Mouse (Mus musculus): ENCODE results near the gene 1700001C19Rik.

1700001C19Rik gene

DNA sequence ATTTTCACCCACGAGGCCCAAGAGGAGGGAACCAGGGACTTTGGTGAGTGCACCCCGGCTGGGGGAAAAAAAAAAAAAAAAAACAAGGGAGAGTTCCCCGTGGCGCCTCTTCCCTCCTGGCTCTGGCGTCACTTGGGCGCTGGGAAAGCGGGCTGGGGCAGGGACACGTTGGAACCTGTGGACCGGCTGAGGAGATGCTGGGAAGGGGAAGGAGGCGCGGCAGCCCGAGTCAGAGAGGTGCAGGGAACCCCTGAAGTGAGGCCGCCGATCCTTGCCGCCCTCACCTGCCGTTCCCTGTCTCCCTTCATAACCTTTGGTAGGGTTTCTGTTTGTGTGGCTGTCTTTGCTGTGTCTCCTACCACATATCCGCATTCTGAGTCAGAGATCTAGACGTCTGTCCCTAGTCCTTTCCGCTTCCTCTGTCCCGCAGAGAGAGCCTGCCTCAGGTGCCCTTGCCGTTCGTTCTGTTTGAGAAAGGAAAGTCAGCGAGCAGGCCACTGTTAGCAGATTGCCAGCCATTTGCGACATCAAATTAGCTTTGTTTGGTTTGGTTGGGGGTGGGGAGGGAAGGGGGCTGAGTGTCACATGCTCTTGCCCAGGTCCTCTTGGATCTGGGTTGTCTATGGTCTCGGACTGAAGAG lies at the start of gene 1700001C19Rik:
TSS of gene 1700001C19Rik (minus strand) at position 470 of the 641 bp plus-strand sequence.
- no peak for DNase-seq (ENCODE audit: low read depth in 1 of 2, low spot score in 2 of 2)

DNA sequence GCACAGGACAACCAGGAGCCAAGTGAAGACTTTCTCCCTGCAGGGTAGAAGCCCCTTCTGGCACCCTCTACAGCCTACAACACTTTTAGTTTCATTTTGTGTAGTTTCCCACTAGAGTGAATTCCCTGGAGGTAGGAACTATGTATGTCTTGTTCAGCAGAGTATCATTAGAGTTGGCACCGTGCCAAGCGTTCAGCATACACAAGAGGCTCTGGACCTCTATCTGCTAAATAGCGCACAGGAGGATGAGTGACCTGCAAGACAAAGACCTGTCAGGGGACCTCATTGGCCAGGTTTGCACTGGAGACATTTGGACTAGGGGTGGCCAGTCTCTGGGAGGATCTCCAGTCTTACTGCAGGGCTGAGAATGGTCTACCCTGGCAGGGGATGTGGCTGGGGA lies 48.6 kb upstream of the 1700001C19Rik start:
- no peak for DNase-seq (ENCODE audit: low read depth in 1 of 2, low spot score in 2 of 2)

DNA sequence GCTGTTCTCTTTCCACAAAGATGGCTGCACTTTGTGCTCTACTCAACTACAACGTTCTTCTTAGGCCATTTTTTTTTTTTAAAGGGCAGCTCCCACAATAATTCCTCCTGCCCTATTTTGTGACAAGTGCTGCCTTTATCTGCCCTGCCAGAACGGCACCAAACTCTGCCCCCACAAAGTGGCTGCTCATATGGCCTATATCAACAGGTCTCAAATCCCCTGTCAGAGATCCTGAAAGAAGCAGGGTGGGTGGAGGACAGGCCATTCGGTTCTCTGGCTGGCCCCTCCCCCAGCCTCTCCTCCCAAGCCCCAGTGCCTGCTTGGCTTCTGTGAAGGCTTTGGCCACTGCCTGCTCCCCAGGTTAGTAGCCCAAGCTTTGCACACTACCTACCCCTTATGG lies 47.8 kb upstream of the 1700001C19Rik start:
- DNase-seq (ENCODE audit: low read depth in 1 of 2, low spot score in 2 of 2), result no peak

DNA sequence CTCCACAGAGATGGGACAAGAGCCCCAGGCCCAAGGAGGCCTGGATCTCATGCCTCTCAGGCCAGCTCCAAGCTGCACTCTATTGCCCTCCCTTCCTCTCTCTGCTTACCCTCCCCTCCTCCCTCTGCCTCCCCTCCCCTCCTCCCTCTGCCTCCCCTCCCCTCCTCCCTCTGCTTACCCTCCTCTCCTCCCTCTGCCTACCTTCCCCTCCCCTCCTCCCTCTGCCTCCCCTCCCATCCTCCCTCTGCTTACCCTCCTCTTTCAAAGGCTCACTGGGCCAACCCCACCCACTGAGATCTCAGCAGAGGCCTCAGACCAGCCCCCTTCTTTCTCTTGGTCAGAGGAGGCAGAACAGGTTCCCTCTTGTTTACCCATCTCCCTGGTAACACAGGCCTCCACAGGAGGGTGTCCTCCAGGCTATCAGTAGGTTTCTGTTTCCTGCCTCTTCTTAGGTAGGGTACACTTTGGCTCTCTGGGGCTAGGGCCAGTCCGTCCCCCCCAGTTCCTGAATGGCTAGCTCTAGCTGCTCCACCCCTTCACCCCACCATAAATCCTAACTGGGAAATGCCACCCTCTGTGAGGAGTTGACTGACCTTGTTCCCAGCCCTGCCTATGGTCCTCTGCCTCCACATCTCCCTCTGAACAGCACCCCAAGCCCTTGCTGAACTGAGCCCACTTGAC lies 47.2 kb upstream of the 1700001C19Rik start:
- no peak for DNase-seq (ENCODE audit: low read depth in 1 of 2, low spot score in 2 of 2)

DNA sequence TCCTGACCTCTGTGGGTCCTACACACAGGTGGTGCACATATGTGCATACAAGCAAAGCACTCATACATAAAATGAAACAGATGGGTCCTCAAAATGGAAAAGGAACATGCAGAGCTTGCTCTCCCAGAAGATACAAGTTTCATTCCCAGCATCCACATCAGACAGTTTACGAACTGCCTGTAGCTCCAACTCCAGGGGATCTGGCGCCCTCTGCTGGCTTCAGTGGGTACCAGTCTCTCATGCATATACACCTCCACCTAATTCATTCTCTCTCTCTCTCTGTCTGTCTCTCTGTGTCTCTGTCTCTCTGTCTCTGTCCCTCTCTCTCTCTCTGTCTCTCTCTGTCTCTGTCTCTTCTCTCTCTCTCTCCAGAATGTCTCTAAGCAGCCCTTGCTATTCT lies 45.2 kb upstream of the 1700001C19Rik start:
- DNase-seq (ENCODE audit: low read depth in 1 of 2, low spot score in 2 of 2), result peak in 1 of 2 experiments; percentile 26

DNA sequence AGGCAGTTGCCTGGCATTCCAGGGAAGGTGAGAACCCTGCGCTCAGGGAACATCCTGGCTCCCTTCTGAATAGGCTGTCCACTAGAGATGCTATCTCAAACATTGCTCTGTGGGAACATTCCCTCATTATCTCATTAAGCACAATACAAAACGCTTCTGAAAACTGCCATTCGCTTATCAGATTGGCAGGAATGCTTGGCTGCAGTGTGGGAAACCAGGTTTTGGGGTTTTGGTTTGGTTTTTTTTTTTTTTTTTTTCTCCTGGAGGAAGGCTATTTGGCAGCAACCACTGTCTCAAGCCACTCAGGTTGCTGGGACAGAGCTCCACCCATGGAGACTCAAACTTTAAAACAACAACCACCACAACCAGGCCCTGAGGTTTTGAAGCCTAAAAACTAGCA lies 42.7 kb upstream of the 1700001C19Rik start:
- DNase-seq (ENCODE audit: low read depth in 1 of 2, low spot score in 2 of 2), result no peak

DNA sequence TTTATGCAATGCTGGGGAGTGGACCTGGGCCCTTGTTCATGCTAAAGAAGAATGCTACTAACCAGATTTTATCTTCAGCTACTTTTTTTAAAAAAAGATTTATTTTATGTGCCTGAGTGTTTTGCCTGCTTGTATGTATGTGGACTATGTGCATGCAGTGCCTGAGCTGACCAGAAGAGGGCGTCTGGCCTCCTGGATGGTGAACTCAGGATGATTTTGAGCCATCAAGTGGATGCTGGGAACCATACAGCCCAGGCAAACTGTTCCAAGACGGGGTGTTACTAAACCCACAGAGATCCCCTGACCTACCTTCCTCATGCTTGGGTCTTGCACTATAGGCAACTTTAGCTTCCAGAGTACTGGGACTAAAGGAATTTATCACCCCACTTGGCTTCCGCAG lies 38.5 kb upstream of the 1700001C19Rik start:
- DNase-seq (ENCODE audit: low read depth in 1 of 2, low spot score in 2 of 2), result no peak

DNA sequence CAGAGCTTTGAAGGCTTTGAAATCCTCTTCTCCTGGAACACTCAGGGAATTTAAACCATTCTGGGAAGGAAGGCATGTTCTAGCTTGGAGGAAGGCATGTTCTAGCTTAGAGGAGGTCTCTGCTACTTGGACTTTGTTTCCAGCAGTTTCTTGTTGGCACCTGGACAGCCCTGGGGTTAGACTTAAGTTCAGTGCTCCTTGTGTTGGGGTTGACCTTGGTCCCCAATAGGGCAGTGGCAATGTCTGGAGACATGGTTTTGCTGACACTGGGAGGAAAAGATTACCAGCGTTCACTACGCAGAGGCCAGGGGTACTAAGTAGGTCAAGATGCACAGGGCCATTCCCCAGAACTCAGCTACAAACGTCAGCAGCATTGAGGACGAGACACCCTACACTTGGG lies 38.0 kb upstream of the 1700001C19Rik start:
- DNase-seq (ENCODE audit: low read depth in 1 of 2, low spot score in 2 of 2), result no peak

DNA sequence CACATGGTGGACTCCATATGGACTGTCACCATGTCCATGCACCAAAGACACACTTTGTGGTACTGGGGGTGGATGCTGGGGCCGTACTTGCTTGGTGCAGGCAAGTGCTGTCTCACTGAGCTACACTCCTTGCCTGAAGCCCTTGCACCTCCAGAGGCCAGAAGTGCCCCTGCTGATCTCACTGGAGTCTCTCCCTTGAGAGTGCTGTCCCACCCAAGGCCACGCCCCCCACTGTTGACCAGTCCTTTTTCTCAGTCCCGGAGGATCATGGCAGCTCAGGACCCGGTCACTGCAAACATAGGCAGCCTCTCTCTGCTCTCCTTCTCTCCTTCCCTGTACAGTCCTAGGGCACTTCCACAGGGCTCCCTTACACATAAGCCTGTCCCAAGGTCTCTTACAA lies 37.1 kb upstream of the 1700001C19Rik start:
- no peak for DNase-seq (ENCODE audit: low read depth in 1 of 2, low spot score in 2 of 2)

DNA sequence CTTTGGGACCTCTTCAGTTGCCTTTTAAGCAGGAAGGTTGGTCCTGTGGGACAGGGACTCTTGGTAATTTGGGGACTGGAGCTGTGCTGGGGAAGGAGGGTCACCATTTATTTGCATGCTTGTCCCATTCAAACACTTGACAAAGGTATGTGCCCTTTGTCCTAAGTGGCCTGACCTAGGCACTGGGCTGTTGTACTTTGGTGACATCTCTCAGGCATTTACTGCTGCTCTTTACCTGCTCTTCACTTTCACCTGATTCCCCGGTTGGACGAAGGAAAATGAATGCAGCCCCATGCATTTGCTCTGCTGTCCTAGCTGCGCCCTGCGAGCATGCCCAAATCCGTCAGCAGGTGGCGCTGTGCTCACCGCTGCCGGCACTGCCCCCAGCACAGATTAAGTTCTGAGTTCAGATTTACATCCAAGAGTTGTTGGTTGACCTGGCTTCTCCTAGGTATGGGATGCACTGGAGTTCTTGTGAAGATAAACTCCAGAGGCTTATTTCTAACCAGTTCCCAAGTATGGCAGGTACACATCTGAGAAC lies 36.3 kb upstream of the 1700001C19Rik start:
- peak in 1 of 2 experiments; percentile 32 for DNase-seq (ENCODE audit: low read depth in 1 of 2, low spot score in 2 of 2)

DNA sequence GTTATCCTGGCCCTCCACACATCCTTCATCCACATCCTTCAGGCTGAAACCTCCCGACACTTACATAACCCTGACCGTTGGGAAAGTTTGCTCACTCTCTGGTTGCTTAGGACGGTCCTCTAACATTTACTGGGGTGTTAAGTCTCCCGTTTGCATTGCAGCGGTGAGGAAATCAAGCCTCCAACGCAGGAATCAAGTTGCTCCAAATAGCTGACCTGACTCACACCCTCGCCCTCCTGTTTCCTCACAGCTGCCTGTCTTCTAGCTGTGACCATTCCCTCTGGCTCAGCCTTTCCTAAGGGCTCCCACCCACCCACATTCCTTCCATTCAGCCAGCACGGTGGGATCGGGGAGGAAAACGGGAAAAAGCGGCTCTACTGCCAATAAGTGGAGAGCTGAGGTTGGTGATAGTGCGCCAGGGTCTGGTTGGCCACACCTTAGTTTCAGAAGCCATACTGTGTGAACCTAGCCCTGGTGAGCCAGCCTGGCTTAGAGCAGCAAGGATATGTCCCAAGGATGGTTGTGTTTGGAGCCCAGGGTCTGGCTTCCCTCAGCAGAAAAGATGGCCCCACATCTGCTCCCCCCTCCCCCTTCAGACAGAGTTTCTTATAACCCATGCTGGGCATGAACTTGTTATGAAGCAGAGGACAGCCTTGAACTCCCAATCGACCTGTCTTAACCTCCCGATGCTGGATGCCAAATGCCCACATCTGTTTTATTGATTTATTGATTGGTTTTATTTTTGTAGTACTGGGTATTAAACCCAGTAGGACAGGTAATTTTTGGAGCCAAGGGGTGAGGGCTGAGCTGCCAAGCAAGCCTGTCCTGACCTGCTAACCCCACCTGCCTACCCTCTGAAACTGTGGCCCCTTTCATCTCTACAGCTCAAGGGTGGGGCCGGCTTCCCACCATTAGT lies 35.5 kb upstream of the 1700001C19Rik start:
- DNase-seq (ENCODE audit: low read depth in 1 of 2, low spot score in 2 of 2), result no peak

DNA sequence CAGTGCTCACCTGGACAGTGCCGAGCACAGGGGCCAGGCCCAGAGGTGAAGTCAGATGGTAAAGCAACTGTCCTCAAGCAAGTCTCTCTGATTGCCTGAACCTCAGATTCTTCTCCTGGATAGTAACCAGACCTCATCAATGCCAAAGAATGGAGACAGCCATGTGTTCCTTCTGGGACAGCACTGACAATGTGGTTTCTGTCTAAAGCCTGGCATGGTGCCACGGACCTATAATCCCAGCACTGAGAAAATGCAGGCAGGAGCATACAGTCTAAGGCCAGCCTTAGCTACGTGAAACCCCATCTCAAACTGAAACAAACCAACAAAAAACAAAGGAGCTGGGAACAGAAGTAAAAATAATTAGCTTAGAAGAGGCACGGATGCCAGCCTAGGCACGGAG lies 33.5 kb upstream of the 1700001C19Rik start:
- DNase-seq (ENCODE audit: low read depth in 1 of 2, low spot score in 2 of 2), result no peak

DNA sequence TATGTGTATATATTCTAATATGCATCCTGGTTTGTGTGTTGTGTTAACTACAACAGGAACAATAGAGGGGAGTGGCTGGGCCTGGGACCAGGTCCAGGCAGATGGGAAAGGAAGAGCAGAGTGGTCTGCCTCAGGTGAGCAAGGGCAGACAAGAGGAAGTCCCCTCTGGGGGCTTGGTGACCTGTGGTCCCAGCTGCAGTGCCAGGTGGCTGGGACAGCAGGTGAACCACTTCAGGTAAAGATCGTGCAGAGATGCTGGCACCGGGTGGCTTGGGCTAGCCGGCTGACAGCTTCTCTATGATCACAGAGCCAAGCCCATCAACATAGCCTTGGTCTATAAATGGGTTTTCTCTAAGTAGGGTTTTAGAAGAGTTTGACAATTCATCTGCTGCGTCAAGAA lies 32.9 kb upstream of the 1700001C19Rik start:
- DNase-seq (ENCODE audit: low read depth in 1 of 2, low spot score in 2 of 2), result no peak

DNA sequence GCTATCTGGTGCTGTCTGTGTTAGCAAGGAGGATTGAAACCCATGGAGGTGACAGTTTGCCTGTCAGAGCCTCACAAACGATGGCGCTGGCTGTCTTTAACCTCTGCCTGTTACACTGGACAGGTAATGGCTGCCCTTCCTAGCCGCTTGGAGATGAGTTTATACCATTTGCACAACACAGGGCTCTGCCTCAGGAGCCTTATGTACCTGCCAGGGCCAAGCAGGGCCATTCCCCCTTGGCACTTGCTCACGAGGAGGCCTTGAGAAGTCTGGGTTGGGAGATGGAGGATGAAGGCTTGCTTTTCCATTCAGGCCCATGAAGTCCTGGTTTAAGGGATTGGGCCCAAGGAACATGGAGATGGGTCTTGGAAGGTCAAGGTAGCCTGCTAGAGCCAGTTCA lies 32.5 kb upstream of the 1700001C19Rik start:
- DNase-seq (ENCODE audit: low read depth in 1 of 2, low spot score in 2 of 2), result no peak

DNA sequence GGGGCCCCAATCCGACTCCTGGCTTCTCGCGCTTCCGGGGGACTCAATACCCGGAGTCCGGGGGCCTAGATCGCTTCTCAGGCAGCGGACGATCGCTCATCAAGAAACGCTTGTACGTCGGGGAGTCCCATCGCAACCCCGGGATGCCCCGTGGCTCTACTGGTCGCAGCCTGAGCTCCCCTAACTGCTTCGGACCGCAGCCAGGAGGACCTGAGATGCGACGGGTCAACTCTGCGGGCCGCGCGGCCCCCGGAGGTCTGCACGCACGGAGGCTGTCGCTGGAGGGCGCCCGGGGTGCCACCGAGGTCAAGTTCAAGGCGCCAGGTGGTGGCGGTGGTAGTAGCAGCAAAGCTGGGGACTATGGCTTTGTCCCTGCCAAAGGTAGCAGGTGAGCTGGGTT lies 31.3 kb upstream of the 1700001C19Rik start:
- DNase-seq (ENCODE audit: low read depth in 1 of 2, low spot score in 2 of 2), result no peak

DNA sequence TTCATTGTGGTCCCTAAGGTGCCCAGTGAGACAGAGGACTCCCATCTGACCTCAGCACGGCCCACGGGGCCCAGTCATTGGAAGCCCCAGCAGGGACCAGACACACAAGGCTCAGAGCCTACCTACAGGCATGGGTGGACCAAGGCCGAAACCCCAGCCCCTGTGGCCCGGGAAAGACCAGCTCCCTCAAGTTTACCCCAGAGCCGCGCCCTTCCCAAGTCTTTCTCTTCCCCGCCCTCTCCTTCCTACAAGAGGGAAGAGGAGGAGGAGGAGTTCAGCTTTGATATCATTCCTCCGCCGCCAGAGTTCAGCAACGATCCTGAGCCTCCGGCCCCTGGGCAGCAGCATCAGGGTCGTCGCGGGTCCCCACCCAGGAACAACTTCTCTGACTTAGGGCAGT lies 30.9 kb upstream of the 1700001C19Rik start:
- DNase-seq (ENCODE audit: low read depth in 1 of 2, low spot score in 2 of 2), result no peak

DNA sequence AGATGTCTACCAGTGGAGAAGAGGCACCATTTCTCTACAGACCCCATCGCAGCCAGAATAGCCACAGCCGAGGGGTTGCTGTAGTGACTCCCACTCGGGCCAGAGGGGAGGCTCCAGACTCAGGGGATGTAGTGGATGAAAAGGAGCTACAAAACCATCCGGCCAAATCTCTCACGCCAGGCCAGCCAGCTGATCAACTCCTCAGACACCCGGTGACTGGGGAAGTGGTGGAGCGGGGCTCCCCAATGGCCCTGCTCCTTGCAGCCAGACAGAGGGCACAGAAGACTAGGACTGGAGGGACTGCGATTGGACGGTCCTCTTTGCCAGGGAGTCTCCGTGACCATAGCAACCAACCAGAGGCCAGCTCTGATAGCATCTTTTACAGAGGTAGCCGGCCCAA lies 30.5 kb upstream of the 1700001C19Rik start:
- DNase-seq (ENCODE audit: low read depth in 1 of 2, low spot score in 2 of 2), result no peak

DNA sequence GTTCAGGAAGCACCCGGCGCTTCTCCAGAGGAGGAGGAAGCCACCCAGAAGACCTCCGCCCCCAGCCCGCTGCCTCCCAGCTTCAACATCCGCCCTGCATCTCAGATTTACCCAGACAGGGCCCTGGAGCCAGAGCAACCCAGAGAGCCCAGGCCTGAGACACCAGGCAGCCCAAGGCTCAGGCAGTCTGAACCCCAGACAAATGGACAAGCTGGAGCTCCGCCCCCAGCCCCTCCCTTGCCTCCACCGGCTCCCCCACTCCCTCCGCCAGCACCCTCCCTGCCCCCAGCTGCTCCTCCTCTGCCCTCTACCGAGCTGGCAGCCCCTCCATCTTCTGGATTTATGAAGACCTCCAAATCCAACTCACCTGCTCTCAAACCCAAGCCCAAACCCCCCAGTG lies 29.1 kb upstream of the 1700001C19Rik start:
- no peak for DNase-seq (ENCODE audit: low read depth in 1 of 2, low spot score in 2 of 2)

DNA sequence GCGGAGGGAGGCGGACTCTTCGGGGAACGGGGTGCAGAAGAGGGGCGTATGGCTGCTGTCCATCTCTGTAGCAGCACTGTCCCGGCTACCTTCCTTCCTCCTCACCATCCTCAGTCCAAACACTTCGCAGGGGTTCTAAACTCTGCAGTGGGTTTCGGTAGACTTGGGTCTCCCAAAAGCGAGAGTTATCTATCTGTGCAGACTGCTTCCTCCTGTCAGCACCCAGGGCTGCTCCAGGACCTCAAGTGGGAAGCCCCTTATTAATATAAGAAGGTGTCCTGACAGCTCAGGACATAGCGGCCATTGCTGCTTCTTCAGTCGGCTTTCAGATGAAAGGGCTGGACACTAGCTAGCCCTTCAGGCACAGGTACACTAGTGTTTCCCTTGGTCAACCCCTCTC lies 27.8 kb upstream of the 1700001C19Rik start:
- DNase-seq (ENCODE audit: low read depth in 1 of 2, low spot score in 2 of 2), result no peak

DNA sequence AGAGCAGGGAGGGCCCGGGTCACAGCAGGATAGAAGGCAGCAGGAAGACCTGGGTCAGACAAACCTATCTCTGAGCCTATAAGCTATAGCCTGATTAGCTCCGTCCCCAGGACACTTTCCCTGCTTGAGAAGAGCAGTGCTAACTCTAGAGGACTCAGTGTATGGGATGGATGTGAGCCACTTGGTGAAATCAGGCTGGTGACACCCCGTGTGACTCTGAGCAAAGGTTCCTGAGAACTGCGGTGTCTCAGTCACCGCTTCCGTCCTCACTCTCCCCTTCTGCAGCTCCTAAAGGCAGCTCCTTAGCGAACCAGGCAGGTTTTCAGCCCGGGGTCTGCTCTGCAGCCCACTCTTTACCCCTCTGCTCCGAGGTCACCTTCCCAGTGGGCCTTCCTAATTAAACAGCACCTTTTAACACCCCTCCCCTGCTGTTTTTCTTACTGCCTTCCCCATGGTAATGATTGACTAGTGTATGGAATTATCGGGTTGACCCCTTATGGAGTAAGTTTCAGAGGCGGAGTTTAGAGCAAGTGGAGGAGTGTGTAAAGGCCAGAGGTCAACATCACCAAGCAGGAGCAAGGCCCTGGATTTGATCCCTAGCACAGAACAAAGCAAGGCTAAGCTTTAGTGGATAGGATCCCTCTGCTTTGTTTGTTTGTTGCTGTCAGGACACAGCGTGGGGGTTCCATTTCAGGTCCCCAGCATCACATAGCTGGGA lies 27.2 kb upstream of the 1700001C19Rik start:
- DNase-seq (ENCODE audit: low read depth in 1 of 2, low spot score in 2 of 2), result no peak
